Mouse (Mus musculus): ENCODE measurements around the gene Ddx41.
A peak's percentile ranks its signal among the peaks of the same experiment; 100 is the strongest.
"Not testable (repeated sequence)": the region's sequence is repeated elsewhere in the genome, so short reads cannot be mapped to it uniquely, and the experiment has no call there.

Gene Ddx41

DNA sequence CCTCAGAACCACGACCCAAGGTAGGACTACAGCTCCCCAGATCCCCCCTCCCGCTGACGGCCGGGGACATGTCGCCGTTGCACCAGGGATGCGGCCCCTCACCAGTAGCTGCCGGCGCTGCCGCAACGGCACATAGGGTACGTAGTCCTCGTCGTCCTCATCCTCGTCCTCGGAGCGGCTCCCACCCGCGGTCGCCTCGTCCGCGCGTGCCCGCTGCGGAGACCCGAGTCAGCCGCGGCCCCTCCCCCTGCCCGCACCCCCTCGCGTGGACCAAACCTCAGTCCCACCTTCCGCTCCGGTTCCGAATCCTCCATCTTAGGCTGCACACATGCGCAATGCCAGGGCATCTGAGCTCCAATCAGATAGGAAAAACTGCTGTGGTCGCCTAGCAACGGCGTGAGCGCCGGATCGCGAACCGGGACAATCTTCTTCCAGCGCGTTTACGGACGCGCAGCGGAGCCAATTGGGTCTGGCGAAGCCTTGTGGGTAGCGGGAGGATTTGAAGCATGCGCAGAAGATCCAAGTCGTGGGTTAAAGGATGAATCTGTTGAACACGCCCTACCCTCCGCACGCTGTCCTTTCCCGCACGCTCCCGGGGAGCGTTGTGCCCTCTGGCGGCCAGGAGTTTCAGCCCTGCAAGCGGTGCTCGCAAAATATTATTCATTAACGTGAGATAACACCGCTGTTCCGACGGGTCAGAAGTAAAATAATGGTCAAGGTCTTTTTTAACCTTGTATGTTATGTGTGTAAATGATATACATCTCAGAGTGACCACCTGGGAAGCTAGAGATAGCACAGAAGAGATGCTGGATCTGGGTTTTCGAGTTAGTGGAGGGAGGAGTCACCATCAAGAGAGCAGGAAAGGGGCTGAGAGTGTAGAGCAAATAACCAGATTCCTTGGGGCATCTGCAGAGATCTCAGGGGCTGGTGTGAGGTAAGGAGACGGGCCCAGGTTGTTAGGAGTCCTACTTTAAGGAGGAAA, at the start of gene Ddx41:
Gene Ddx41 (minus strand): TSS at position 465 of the 982 bp plus-strand sequence.
- peak; percentile 98 for DNase-seq (ENCODE audit: extremely low spot score, low spot score)

GRCm38 (mm10) chr13:55578086-55578485, 41.6 kb upstream of the Ddx41 start:
- no peak for DNase-seq (ENCODE audit: extremely low spot score, low spot score)

GRCm38 (mm10) chr13:55576872-55577271, 40.4 kb upstream of the Ddx41 start:
- not testable (repeated sequence) for DNase-seq (ENCODE audit: extremely low spot score, low spot score)

DNA sequence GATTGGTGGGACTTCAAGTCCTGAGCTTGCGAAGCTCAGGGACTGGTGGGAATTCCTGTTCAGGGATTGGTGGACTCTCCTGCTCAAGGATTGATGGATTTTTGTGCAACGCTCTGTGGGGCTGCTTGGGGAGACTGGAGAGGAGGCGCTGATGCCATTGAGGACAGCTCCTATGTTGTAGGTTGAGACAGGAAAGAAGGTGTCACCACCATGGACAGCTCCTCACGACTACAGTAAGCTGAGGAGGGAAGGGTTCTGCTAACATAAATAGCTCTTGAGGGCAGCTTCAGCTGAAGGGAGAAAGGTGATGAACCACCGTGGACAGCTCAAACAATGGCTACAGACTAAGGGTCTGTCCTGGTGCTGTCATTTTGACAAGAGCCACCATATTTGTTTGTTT, 39.5 kb upstream of the Ddx41 start:
- no peak for DNase-seq (ENCODE audit: extremely low spot score, low spot score)

DNA sequence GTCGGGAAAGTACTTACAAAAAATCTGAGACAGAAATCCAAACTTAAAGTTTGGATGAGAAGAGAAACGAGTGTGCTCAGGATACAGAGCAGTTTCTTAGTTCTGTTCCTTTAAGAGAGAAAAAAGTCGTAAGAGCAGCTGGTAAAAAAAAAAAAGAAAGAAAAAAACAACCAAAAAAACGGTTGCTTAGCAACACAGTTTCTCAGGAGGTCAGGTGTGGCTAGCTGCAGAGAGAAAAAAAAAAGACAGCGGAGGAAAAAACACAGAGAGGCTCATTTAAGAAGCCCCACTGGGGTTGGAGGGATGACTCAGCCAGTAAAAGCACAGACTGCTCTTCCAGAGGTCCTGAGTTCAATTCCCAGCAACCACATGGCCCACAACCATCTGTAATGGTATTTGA, 37.9 kb upstream of the Ddx41 start:
- no peak for DNase-seq (ENCODE audit: extremely low spot score, low spot score)

GRCm38 (mm10) chr13:55573432-55573831, 37.0 kb upstream of the Ddx41 start, which contains the start of gene Tmed9:
Gene Tmed9, plus strand, starts transcription at chr13:55573732.
- no peak for DNase-seq (ENCODE audit: extremely low spot score, low spot score)

DNA sequence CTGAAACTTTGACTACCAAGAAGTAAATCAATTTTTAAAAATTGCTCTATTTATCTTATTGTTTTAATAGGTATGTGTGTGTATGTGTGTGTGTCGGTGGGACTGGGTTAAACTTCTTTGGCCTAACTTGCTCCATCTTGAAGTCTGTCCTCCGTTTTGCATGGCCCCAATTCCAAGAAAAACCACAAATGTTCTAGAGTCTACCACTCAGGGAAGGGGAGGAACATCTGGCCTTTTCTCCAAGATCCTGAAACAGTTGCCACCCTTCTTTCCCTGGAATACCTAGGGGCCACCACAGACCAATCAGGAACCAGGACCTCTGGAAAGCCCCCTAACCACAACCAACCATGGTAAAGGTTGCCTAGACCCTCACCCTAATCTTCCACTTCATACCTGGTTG, 35.5 kb upstream of the Ddx41 start:
- DNase-seq (ENCODE audit: extremely low spot score, low spot score), result no peak

DNA sequence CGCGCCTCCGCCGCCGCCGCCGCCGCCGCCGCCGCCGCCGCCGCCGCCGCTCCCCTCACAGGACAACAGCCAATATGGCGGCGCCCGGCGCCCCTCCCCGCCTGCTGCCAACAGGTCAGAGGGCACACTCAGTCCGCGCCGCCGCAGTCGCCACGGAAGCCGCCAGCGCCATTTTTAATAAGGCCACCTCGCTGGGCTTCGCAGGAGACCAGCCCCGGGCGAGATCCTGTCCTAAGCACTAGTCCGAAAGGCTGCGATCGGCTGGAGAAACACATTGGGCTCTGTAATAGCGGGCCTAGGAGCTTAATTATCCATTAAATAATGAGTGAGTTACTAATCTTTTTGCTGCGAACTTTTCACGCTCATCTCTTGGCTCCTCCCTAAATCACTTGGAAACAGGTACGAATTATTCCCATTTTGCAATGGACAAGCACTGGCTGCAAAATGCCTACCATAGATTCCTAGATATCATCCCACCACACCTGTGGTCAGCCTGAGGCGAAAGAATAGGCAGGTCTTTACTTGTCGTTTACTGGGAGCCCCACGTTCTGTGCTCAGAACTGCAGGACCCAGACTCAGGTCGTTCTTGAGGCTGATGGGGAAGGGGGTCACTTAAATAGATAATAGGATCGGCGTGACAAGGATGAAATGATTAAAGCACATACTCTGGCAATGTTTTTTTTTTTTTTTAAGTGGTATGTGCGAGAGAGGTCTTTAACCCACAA, 34.7 kb upstream of the Ddx41 start, which contains the start of gene Fam193b:
Gene Fam193b (minus strand): TSS at position 94 of the 725 bp plus-strand sequence.
- DNase-seq (ENCODE audit: extremely low spot score, low spot score), result peak; percentile 94

DNA sequence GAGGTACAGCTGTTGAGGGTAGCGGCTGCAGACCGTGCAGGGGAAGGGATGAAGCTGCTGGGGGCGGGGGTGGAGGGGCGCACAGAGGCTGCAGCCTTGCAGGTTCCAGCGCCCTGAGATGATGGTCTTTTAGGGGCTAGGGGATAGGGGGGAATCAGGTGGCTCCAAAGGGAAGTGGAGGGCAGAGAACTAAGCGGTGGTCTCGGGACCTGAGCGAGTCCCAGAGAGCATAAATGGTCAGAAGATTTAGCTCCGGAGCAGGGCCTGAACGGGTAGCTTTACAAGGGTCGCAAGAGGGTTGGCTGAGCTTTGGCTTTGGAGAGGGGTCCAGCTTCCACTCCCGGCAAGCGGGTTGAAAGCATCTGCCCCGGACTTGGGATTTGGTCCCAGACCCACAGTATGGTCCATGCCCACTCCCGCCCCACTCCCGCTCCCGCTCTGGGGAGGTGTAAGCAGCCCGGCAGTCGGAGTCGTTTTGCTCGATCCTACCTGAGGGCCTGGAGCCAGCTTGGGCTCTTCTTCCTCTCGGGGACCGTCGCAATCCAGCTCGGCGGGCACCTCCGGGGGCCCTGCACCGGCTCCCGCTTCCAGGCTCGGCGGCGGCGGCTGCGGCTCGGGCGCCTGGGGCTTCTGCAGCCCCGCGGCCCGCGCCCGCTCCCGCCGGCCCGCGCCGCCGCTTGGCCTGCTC, 34.0 kb upstream of the Ddx41 start:
- peak; percentile 52 for DNase-seq (ENCODE audit: extremely low spot score, low spot score)

DNA sequence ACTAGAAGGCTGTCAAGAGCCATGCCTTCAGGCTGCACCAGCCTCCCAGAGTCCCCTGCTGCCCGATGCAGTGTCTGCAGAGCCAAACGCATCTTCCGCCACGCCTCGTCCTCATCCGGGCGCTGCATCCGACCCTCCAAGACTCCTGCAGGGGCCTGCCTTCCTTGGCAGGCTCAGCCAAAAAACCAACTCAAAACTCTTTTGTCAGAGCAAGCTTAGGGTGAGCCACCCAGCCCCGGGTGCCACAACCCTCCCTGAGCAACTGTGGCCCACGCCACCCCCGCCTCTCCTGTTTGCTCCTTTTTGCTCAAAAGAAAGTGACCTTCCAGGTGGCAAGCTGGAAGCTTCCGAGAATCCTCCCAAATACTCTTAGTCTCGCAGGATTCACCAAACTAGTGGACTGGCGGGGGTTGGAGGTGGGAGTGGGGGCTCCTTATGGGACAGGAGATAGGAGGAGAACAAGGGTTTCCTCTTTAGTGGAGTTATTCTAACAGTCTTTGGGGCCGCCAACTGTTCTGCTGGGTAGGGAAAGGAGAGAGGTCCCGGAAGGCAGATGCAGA, 33.3 kb upstream of the Ddx41 start:
- peak; percentile 54 for DNase-seq (ENCODE audit: extremely low spot score, low spot score)

- not testable (repeated sequence) for DNase-seq (ENCODE audit: extremely low spot score, low spot score)
Measured at GRCm38 (mm10) chr13:55568524-55568923, 32.1 kb upstream of the Ddx41 start.

DNA sequence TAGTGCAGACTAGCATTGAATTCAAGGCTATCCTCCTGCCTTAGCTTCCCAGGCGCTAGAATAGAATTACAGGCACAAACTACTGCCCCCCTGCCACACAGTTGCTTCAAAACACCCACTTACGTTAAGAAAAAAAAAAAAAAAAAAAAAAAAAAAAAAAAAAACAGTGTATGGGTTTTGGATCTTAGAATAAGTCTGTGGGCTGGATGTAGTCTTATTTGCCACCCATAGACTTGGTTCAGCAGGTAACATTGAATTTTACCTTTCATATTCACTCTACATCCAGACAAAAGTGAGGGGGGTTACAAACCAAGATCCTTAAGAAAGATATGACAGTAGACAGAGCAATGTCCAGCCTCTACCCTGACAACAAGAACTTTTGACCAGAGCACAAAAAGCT, 31.5 kb upstream of the Ddx41 start:
- DNase-seq (ENCODE audit: extremely low spot score, low spot score), result no peak

DNA sequence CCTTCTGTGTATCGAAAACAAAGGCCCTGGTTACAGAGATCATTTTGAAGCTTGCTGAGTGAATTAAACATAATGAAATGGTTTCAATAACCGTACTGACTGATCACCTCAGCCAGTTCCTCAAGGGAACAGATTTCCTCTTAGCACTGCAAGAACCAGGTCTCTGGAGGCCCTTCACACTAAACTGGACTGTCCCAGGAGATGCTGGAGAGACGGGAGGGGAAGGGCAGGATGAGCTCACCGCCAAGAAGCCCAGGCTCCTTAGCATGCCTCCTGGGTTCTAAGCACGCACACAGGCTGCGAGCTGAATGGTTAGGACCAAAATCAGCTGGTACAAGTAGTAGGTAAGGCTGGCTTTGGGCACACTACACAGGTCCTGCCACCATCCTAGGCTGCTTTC, 30.5 kb upstream of the Ddx41 start:
- no peak for DNase-seq (ENCODE audit: extremely low spot score, low spot score)

DNA sequence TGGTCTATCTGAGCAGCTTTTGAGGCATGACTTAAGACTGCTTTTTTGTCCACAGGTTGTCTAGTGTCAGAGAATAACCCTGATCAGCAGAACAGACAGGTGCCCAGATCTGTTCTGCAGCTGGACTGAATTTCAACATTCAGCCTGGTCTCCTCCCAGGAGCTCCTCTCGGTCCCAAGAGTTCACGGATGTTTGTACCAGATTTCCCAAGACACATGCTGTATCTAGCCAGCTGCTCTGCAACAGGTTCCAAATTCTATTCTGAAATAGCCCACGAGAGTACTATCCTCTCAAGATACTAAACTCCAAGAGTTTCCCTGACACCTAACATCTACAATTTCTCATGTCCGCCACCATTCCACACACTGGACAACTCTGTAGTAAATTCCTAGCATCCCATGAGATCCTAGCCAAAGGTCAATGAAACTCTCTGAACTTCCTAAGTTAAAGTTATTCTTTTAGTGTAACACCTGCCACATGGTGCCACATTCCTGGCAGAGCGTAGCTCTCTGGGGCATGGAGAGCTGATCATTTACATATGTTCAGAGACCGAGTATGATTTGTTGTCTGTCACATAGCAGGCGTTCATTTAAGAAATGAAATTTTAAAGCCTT, 26.9 kb upstream of the Ddx41 start:
- no peak for DNase-seq (ENCODE audit: extremely low spot score, low spot score)

DNA sequence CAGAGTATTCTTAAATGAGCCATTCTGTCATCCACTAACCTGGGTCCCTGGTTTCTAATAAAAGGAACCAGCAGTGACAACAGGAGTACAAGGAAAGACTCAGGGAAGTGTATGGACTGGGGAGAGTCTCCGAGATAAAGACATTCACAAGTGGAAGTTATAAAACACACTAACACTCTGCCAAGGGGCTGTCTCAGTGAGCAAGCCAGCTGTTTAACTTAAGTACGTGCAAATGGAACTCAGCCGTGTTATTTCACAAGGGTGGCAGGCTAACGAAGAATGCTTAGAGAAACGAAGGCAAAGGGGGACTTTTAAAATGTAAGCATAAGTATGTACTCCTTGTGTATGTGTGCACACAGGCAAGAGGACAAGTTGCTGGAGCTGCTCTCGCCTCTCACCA, 21.0 kb upstream of the Ddx41 start:
- DNase-seq (ENCODE audit: extremely low spot score, low spot score), result no peak

- DNase-seq (ENCODE audit: extremely low spot score, low spot score), result no peak
Measured at GRCm38 (mm10) chr13:55555921-55556320, 19.5 kb upstream of the Ddx41 start.

DNA sequence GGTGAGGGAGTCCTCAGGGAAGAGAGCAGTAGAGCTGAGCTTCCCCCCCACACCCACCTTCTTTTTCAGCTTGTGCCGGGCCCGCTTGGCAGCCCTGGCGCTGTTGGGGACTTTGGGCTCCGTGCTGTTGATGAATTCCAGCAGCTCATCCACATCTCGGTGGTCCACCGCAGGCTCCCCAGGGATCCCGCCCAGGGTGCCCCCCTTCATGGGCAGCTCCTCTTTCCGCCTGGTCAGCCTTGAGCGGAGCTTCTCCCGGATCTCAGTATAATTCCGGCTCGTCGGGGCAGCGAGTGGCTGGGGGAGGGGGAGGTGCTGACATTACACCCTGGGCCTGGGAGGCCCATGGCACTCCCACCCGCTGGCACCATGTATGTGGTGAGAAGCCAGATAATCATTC, 12.6 kb upstream of the Ddx41 start:
- DNase-seq (ENCODE audit: extremely low spot score, low spot score), result no peak

DNA sequence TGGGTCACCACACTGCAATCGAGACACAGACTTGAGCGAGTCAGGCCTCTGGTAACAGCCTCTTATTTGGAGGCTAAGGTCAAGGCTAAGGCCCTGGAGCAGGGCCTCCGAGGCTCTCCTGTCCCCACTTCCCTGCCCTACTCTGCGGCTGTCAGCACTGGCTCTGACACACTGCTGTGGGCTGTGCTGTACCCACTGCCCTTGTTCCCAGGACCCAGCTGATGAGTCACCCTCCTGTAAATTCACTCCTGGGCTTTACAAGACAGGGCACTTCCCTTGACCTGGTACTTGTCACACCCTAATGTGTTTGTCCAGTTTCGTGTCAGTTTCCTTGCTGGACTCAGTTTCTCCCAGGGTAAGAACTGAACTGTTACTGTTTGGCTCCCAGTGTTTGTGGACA, 12.0 kb upstream of the Ddx41 start:
- DNase-seq (ENCODE audit: extremely low spot score, low spot score), result no peak

DNA sequence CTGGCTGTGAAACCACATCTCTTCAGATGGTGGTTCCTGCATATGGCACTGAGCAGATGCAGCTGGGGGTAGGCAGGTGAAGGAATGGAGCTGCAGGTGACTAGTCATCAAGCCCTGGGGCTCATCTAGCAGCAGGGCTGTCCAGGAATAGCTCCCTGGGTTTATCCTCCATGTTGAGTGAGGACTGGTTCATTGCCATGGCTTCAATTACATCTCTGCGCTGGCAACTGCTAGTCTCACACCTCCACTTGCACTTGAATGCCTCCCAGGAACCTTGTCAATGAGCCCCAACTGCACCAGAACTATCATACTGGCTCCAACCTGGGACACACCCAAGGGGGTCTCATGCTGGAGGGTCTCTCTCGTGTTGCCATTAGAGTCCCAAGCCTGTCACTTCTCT, 11.5 kb upstream of the Ddx41 start:
- DNase-seq (ENCODE audit: extremely low spot score, low spot score), result no peak

- DNase-seq (ENCODE audit: extremely low spot score, low spot score), result no peak
Measured at GRCm38 (mm10) chr13:55544792-55545191, 8.3 kb upstream of the Ddx41 start.

- DNase-seq (ENCODE audit: extremely low spot score, low spot score), result no peak
Measured at GRCm38 (mm10) chr13:55543447-55543846, 7.0 kb upstream of the Ddx41 start.

Measured in neural tube, embryonic 10.5 days (tissue).